Mouse (Mus musculus) hindlimb bud, embryonic 11.5 days (tissue): ENCODE measurements around the gene Tent4a.

Experiments
- DNase-seq: peaks from one replicate; pipeline ENCODE4 v3.0.0-alpha.2; 2012; ENCODE audit warnings: low read depth, low spot score; ENCODE audit errors: extremely low spot score

Gene Tent4a

GRCm38 (mm10) chr13:69523444-69524157 is 10.8 kb downstream of the Tent4a start:
- DNase-seq: no peak

- no peak for DNase-seq
Measured at GRCm38 (mm10) chr13:69522161-69522791, 12.1 kb downstream of the Tent4a start.

DNA sequence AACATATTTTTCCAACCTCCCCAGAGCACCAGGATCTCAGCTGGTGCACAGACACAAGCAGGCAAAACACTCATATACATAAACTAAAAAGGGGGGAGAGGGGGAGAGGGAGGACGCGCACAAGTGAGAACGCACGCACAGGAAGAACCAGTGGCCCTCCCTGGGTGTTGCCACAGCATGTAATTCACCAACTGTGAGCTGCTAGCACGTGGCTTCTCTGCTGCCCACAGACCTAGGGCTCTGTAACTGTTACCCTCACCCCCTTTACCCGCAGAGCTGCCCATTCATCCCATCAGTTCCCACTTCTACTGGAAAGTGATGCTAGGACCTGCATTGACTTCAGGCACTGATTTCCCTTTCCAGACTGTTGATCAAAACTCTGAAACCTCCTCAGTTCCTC is 15.3 kb downstream of the Tent4a start:
- no peak for DNase-seq

DNA sequence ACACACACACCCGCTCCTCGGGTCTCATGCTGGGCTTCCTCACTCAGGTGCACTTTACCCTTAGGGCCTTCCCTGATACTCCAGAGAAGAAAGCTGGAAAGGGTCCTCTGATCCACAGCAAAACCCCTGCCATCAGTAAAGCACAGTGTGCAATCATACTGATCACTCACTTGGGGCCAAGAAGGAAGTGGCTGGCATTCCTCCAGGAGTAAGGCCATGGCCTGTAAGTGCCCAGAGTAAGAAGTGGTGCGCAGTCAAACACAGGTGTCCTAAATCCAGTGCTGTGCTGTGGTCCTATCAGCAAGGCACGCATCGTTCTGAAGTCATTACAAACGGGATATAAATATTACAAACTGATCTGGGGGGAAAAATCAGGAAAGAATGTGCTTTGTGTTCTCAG is 17.0 kb downstream of the Tent4a start:
- DNase-seq: no peak

GRCm38 (mm10) chr13:69515091-69515490 is 19.3 kb downstream of the Tent4a start:
- no peak for DNase-seq

GRCm38 (mm10) chr13:69509391-69510244 is 24.8 kb downstream of the Tent4a start:
- no peak for DNase-seq

GRCm38 (mm10) chr13:69507666-69508065 is 26.8 kb downstream of the Tent4a start:
- DNase-seq: no peak

DNA sequence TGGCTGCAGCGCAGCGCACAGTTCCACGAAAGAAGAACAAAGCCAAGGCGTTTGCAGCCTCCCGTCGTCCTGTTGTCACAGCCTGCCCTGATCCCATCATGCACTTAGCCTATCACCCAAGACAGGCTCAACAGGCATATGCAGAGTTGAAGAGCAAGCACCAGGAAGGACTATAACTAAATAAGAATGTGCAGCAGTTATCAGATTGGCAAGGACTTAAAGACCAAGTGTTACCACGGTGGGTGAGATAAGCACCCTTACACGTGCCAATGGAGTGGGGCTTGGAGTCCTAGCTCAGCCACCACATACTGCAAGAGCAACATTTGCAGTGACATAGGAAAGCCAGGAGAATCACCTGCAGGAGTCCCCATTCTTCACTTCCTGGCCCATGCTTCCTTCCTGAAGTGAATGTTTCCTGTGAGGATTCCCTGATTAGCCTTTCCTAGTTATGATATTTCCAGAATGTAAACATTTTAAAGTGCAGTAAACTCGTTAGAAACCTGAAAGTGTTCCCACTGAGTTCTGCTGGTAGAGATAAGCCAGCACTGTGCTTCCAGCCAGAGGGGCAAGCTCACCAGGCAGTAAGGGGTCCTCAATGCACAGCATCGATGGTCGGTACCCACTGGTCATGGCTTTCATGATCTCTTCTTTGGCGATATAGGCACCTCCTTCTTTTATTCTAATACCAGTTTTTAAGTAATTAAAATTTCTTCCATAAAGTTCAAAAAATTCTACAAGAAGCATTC is 27.9 kb downstream of the Tent4a start:
- DNase-seq: no peak

- no peak for DNase-seq
Measured at GRCm38 (mm10) chr13:69502863-69503262, 31.6 kb downstream of the Tent4a start.

GRCm38 (mm10) chr13:69502157-69502750 is 32.2 kb downstream of the Tent4a start:
- DNase-seq: no peak

- no peak for DNase-seq
Measured at GRCm38 (mm10) chr13:69498276-69498675, 36.1 kb downstream of the Tent4a start.

- DNase-seq: no peak
Measured at GRCm38 (mm10) chr13:69492876-69493463, 41.4 kb downstream of the Tent4a start.

DNA sequence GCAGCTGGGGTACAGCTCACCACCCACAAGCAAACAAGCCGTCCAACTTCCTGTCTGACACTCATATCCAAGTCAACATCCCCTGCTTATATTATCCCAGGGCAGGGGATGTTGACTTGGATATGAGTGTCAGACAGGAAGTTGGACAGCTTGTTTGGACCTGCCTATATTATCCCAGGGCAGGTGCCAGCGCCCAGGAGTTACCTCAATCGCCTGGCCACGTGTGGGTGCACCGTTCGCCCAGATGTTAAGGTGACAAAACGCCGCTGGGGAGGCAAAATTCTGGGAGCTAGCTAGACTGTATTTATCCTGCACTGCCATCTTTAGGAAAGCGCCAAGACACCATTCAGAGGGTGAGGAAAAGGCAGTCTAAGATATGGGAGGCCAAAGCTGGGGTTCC is 44.6 kb downstream of the Tent4a start:
- no peak for DNase-seq

DNA sequence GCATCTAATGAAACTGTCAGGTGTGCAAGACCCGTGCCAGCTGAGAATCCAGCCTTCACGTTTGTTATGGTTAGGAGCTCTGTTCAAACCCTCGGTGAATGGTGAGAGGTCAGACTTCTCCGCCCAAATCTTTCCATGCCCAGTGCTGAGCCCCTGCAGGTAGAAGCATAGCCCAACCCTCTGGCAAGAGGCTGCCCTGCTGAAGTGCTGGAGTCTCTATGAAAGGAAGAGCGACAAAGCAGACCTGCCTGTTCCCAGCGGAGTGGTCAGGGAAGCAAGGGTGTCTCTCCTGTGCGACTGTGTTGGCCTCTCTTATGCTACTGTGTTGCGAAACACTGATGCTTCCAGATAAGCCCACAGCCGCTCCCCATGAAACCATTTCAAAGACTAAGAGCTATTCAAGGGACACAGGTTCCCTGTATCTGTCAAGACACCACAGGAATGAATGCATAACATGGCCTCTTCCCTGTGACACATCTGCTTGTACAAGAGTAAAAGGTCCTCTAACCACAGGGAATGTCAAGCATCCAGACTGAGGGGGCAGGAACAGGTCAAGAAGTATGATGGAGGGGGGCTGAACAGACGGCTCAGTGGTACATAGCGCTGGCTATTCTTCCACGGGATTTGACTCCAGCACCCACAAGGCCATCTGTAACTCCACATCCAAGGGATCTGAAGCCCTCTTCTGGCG is 45.7 kb downstream of the Tent4a start:
- no peak for DNase-seq

DNA sequence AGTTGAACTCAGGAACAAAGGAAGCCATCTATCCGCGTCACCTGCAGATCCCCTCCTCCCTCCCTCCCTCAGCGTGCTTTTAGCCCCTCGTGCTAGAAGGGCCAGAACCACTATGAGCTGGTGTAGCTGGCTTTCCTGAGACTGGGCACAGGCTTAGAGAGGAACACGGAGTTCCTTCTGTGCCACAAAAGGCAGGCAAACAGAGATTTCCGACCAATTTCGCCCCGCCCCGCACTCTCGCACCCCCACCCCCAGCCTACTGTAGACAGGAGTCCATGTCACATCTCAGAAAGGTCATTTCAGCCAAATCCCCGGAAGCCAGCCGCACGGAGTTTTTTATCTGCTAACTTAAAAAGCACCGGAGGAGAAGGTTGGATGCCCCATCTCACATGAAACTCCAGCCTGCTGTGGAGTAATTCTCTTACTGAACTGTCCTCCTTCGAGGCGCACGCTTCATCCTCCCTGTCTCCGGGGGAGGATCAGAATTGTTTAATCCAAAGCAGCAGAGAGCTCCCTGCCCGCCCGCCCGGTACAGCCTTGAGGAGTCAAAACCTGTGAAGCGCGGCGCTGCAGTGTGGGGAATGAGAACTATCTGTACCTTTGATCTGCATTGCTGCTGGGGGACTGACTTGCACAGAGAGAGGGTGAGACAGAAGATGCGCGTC is 46.7 kb downstream of the Tent4a start:
- DNase-seq: no peak

DNA sequence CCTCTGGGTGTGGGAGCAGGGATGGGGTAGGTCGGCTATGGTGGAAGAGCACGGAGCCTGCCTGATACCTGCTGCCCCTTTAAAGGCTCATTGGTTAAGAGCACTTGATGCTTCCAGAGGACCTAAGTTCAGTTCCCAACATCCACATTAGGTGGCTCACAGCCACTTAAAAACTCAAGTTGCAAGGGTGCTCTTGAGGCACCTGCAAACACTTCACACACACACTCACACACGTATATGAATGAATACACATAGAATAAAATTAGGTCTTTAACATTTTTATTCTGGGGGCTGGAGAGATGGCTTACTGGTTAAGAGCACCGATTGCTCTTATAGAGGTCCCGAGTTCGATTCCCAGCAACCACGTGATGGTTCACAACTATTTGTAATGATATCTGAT is 47.3 kb downstream of the Tent4a start:
- DNase-seq: no peak

GRCm38 (mm10) chr13:69485833-69486232 is 48.6 kb downstream of the Tent4a start:
- no peak for DNase-seq

DNA sequence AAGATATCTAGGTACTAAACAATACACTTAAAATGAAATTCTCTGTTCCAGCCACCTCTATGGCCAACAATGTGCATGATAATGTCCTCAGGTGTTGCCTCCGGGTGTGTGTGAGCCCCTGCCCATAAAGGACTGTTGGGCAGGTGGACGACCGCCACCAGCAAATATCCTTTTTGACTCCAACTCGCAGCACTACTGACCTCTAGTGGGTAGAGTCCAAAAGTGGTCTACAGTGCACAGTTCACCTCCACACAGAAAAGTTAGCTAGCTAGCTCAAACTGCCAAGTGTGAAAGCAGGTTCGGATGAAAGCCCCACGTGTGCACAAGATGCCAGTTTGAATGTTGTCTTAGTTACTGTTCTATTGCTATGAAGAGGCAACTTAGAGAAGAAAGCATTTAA is 49.1 kb downstream of the Tent4a start:
- no peak for DNase-seq

DNA sequence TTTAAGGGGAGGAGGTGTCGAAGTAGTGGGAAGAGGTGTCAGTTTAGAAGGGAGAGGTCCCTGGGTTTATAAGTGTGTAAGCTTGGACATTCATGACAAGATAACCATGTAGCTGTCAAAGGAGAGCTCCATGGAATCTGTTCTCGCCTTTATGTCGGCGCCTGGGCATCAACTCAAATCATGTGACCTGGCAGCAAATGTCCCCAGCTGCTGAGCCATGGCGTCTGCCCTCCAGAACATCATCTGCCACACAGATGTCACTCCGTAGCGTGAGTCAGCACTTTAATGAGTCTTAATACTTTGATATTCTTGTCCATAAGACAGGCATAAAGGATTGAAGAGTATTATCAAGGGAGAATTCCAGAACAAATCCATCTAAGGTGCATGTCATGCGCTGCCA is 51.7 kb downstream of the Tent4a start:
- DNase-seq: no peak
